Mouse (Mus musculus) lung, postnatal 0 days (tissue): ENCODE measurements around the gene Sfmbt1. TPM values are rescaled to one million over a fixed set of nuclear protein-coding genes. Genes with fewer than 3 reads are reported as not detected.

Experiments
- ATAC-seq: fragments of 200-750 bp; cut with Nextera tagmentation; 2 replicates; pipeline ENCODE4 v1.8.0; 2017; ENCODE audit warnings: moderate library complexity
- DNase-seq: peaks from one replicate; pipeline ENCODE4 v3.0.0-alpha.2; 2016; ENCODE audit warnings: low spot score
- H3K27ac ChIP-seq: fragments of 300-500 bp; sonication (generic); 2 replicates; pipeline ENCODE4 v1.5.1; 2014; ENCODE audit warnings: antibody characterized with exemption, mild to moderate bottlenecking, low read length, mixed read lengths
- H3K27me3 ChIP-seq: fragments of 300-500 bp; sonication (generic); replicated peaks from 2 replicates; pipeline ENCODE4 v1.6.1; 2014; ENCODE audit warnings: low read length, mixed read lengths; ENCODE audit not compliant: insufficient read depth
- H3K36me3 ChIP-seq: fragments of 300-500 bp; sonication (generic); 2 replicates; pipeline ENCODE4 v1.6.1; 2014; ENCODE audit warnings: low read length, mixed read lengths; ENCODE audit not compliant: insufficient read depth
- H3K4me1 ChIP-seq: fragments of 300-500 bp; sonication (generic); 2 replicates; pipeline ENCODE4 v1.6.1; 2014; ENCODE audit warnings: antibody characterized with exemption, low read depth, low read length, mixed read lengths; ENCODE audit not compliant: insufficient read depth
- H3K4me2 ChIP-seq: fragments of 300-500 bp; sonication (generic); replicated peaks from 2 replicates; pipeline ENCODE4 v1.6.1; 2014; ENCODE audit warnings: low read depth, mild to moderate bottlenecking, low read length, moderate library complexity, mixed read lengths
- H3K4me3 ChIP-seq: fragments of 300-500 bp; sonication (generic); 2 replicates; pipeline ENCODE4 v1.5.1; 2014; ENCODE audit warnings: low read depth, low read length
- H3K9ac ChIP-seq: fragments of 300-500 bp; sonication (generic); replicated peaks from 2 replicates; pipeline ENCODE4 v1.6.1; 2014; ENCODE audit warnings: low read depth, mild to moderate bottlenecking
- H3K9me3 ChIP-seq: fragments of 300-500 bp; sonication (generic); 2 replicates; pipeline ENCODE4 v1.6.1; 2016; ENCODE audit warnings: low read length, mixed read lengths
- CTCF ChIP-seq: IDR thresholded peaks from 2 replicates; pipeline ENCODE4 v1.5.1; 2016; ENCODE audit warnings: antibody characterized with exemption, mild to moderate bottlenecking
- EP300 ChIP-seq: IDR thresholded peaks from 2 replicates; pipeline ENCODE4 v1.6.1; 2016; ENCODE audit warnings: antibody characterized with exemption, mild to moderate bottlenecking, control low read depth
- WGBS: fragments of 180-500 bp; shearing (Covaris S2); extraction: QIAGEN DNeasy Blood & Tissue Kit; methylation state at CpG from one replicate; pipeline ENCODE4 v1.1.7; 2014; 5-methylcytosine and 5-hydroxymethylcytosine counted together
- polyA plus RNA-seq: library from polyadenylated mRNA; unstranded; fragments of >200 nt; fragmentation: Nextera tagmentation; extraction: Ambion mirVana; gene quantifications from 2 replicates; pipeline ENCODE4 v1.2.1, GENCODE M21; 2015

Sfmbt1 gene
- polyA plus RNA-seq, 1 experiment from 2014 or later = 8.2 TPM

GRCm38 (mm10) chr14:30699656-30700055 is 15.0 kb upstream of the Sfmbt1 start:
- Histone ChIP-seq H3K4me2 (no peak overlapping the region), H3K36me3 (no peaks in the 10 kb centered on the region), H3K4me1 (0 out of 2 replicates have a peak, but pooled peaks cover 3% of the 10 kb centered on the region), H3K27ac (no peak overlapping the region), H3K27me3 (no peaks in the 10 kb centered on the region), H3K9me3 (no peaks in the 10 kb centered on the region), H3K4me3 (no peak overlapping the region), H3K9ac (no peak overlapping the region)
- ATAC-seq (peak; percentile 49; the same call in 1 of the 2 replicates), DNase-seq (peak; percentile 76)
- WGBS = 38% methylated on average over 8 of the region's 8 CpGs
- TF ChIP-seq CTCF = peak; percentile 81
- no peak for TF ChIP-seq EP300

- Histone ChIP-seq H3K27me3 (no peaks in the 10 kb centered on the region), H3K36me3 (no peaks in the 10 kb centered on the region), H3K4me3 (no peak overlapping the region), H3K4me2 (no peak overlapping the region), H3K9me3 (no peaks in the 10 kb centered on the region), H3K27ac (no peak overlapping the region), H3K4me1 (no peaks in the 10 kb centered on the region), H3K9ac (no peak overlapping the region)
- no peak for ATAC-seq
- DNase-seq = no peak
- WGBS = 44% methylated on average over 5 of the region's 5 CpGs
- TF ChIP-seq EP300 = no peak
- no peak for TF ChIP-seq CTCF
These were observed 12.1 kb upstream of the Sfmbt1 start for GRCm38 (mm10) chr14:30702512-30702911.

GRCm38 (mm10) chr14:30703079-30703478 is 11.6 kb upstream of the Sfmbt1 start:
- H3K27ac ChIP-seq = no peak overlapping the region
- H3K4me1 ChIP-seq = no peaks in the 10 kb centered on the region
- WGBS = 69% methylated on average over 5 of the region's 5 CpGs
- no peak overlapping the region for H3K9ac ChIP-seq
- H3K4me2 ChIP-seq = no peak overlapping the region
- H3K36me3 ChIP-seq = no peaks in the 10 kb centered on the region
- DNase-seq (no peak), ATAC-seq (no peak)
- TF ChIP-seq CTCF (no peak), EP300 (no peak)
- no peak overlapping the region for H3K4me3 ChIP-seq
- no peaks in the 10 kb centered on the region for H3K27me3 ChIP-seq
- H3K9me3 ChIP-seq = no peaks in the 10 kb centered on the region

GRCm38 (mm10) chr14:30704098-30704855 is 10.4 kb upstream of the Sfmbt1 start:
- ATAC-seq = no peak
- no peak for DNase-seq
- no peaks in the 10 kb centered on the region for H3K36me3 ChIP-seq
- TF ChIP-seq EP300 (no peak), CTCF (no peak)
- H3K4me3 ChIP-seq = no peak overlapping the region
- H3K4me2 ChIP-seq = no peak overlapping the region
- no peaks in the 10 kb centered on the region for H3K4me1 ChIP-seq
- no peak overlapping the region for H3K9ac ChIP-seq
- no peaks in the 10 kb centered on the region for H3K27me3 ChIP-seq
- no peak overlapping the region for H3K27ac ChIP-seq
- 58% methylated on average over 8 of the region's 8 CpGs for WGBS
- H3K9me3 ChIP-seq = no peaks in the 10 kb centered on the region

GRCm38 (mm10) chr14:30711892-30712291 is 2.8 kb upstream of the Sfmbt1 start:
- no peak for ATAC-seq
- Histone ChIP-seq H3K4me2 (no peak overlapping the region), H3K36me3 (no peaks in the 10 kb centered on the region), H3K4me1 (no peaks in the 10 kb centered on the region), H3K4me3 (no peak overlapping the region), H3K9ac (no peak overlapping the region), H3K27ac (no peak overlapping the region), H3K27me3 (no peaks in the 10 kb centered on the region), H3K9me3 (no peaks in the 10 kb centered on the region)
- WGBS = 93% methylated on average over 2 of the region's 2 CpGs
- TF ChIP-seq EP300 = no peak
- no peak for TF ChIP-seq CTCF
- no peak for DNase-seq

- no peaks in the 10 kb centered on the region for H3K9me3 ChIP-seq
- ATAC-seq = no peak
- 62% methylated on average over 1 of the region's 1 CpGs for WGBS
These were observed 880 bp upstream of the Sfmbt1 start for GRCm38 (mm10) chr14:30713769-30714168.

More at GRCm38 (mm10) chr14:30713769-30714168, 880 bp upstream of the Sfmbt1 start:
- no peaks in the 10 kb centered on the region for H3K36me3 ChIP-seq
- H3K4me3 ChIP-seq = no peak overlapping the region
- no peak overlapping the region for H3K27ac ChIP-seq
- no peaks in the 10 kb centered on the region for H3K27me3 ChIP-seq
- TF ChIP-seq EP300 (no peak), CTCF (no peak)
- H3K4me1 ChIP-seq = no peaks in the 10 kb centered on the region
- no peak for DNase-seq
- H3K9ac ChIP-seq = no peak overlapping the region
- H3K4me2 ChIP-seq = no peak overlapping the region
